Mouse (Mus musculus): Measurements from ENCODE around the gene Gda. TPM values are rescaled to one million over a fixed set of nuclear protein-coding genes. Genes with fewer than 3 reads are reported as not detected.

Gda gene
- total and polyA plus RNA-seq, 2 experiments from 2014 or later, result 9.7 to 50.6 TPM

DNA sequence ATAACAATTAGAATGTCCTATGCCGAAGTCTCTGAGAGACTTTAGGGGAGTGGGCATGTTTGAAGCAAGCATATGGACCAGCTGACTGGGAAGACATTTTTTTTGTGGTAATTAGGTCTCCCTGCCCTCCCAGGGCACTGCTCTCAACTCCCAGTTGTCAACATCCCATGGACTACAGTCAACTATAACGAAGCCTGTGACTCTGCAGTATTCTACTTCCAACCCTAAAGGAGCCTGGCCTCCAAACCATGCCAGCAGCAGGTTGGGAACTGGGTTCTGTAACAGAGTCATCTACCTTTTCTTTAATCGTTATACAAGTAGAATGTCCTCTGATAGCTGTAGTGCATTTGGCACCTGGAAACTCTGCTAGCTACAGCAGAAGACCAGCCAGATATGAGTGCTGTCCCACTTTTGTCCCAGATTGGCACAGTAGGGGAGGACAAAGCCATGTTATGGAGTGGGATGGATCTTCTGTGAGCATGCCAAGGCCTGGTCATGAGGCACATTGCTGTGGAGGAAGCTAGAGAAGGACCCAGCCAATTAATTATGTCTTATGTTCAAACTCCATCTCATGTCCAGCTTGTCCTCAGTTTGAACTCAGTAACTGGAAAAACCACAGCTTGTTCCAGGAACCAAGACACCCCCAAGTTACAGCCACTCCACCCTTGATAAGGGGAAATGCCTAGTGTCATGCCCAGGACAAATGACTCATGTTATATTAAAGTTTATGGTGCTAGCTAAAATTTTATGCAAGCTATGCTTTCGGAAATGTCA is 96.6 kb downstream of the Gda start:
- no peak overlapping the region for H3K27ac ChIP-seq (ENCODE audit: low read depth, low read length)
- no peaks in the 10 kb centered on the region for H3K9me3 ChIP-seq (ENCODE audit: low read length)
- no peaks in the 10 kb centered on the region for H3K36me3 ChIP-seq (ENCODE audit: insufficient read depth)
- H3K4me2 ChIP-seq (ENCODE audit: low read depth), result no peak overlapping the region
- ATAC-seq (no peak), DNase-seq (no peak)
- TF ChIP-seq CTCF (IDR thresholded peaks at IDR 0.05; ENCODE audit: low read depth), result no peak
- 89% methylated on average over 4 of the region's 4 CpGs for WGBS
- H3K9ac ChIP-seq, result no peak overlapping the region
- no peaks in the 10 kb centered on the region for H3K27me3 ChIP-seq (ENCODE audit: insufficient read depth, low read length)
- no peaks in the 10 kb centered on the region for H3K4me1 ChIP-seq (ENCODE audit: insufficient read depth)
- no peak overlapping the region for H3K4me3 ChIP-seq (ENCODE audit: low read depth, low read length)

DNA sequence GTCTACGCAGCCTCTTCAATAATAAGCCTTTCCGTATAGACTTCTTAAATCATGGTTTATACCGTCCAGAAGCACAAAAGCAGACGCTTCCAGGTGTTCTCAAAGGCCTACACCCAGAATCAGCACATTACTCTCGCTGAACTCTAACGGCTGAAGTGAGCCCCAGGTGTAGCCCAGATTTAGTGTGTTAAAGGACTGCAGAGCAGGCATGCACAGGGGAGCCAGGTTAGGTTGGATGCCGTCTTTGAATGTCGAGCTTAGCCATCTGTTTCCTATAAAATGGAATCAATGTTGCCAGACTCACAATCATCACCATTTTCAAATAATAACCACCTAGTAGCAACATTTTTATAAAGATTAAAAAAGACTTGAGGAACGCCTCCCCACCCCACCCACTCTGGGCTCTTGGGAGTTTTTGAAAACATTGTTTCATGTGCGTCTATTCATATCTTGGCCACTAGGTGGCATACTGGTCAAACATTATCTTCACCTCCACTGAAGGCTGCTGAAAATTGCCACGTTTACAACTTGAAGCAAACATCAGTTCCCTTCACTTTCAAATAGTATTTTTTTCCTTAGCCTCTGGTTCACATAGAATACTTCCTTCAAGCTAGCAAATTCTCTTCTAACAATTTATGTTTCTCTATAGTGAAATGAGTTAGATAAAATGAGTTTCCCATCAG is 100.0 kb downstream of the Gda start:
- Histone ChIP-seq H3K4me1 (ENCODE audit: insufficient read depth) (no peaks in the 10 kb centered on the region), H3K9me3 (ENCODE audit: low read length) (no peaks in the 10 kb centered on the region), H3K9ac (no peak overlapping the region), H3K36me3 (ENCODE audit: insufficient read depth) (no peaks in the 10 kb centered on the region), H3K27ac (ENCODE audit: low read depth, low read length) (no peak overlapping the region), H3K4me2 (ENCODE audit: low read depth) (no peak overlapping the region), H3K4me3 (ENCODE audit: low read depth, low read length) (no peak overlapping the region), H3K27me3 (ENCODE audit: insufficient read depth, low read length) (no peaks in the 10 kb centered on the region)
- ATAC-seq, result peak; percentile 76
- peak; percentile 91 for TF ChIP-seq CTCF (IDR thresholded peaks at IDR 0.05; ENCODE audit: low read depth)
- DNase-seq, result peak; percentile 87
- WGBS, result 49% methylated on average over 11 of the region's 11 CpGs

DNA sequence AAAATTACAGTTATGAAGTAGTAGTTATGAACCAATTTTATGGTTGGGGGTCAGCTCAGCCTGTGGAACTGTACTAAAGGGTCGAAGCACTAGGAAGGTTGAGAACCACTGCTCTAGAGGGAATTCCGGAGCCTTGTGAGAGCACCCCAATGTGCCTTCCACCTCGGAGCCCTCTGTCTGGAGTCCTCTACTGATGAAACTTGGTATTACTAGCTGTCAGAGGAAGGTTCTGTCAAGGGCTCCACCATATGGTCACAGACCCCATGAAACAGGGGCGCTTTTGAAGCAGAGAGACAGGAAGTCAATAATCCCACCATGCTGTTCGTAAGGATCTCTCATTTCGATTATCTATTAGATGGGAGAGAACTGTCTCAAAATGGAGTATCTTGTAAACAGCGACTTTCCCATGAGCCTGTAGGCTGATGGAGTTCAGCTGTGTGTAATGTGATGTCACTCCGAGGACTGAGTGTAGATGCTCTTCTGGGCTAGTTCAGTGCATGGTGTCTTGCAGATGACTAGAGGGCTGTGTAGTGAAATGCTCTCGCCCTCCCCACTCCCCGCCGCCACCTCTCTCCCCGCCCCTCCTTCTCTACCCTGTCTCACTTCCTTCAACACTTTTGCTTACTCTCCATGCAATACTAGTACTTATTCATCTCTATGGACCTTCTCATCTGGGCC is 100.7 kb downstream of the Gda start:
- no peaks in the 10 kb centered on the region for H3K4me1 ChIP-seq (ENCODE audit: insufficient read depth)
- no peak overlapping the region for H3K9ac ChIP-seq
- no peak overlapping the region for H3K27ac ChIP-seq (ENCODE audit: low read depth, low read length)
- no peaks in the 10 kb centered on the region for H3K27me3 ChIP-seq (ENCODE audit: insufficient read depth, low read length)
- 83% methylated on average over 12 of the region's 12 CpGs for WGBS
- no peaks in the 10 kb centered on the region for H3K36me3 ChIP-seq (ENCODE audit: insufficient read depth)
- DNase-seq, result no peak
- peak; percentile 32; the same call in 1 of the 2 replicates for ATAC-seq
- no peak overlapping the region for H3K4me2 ChIP-seq (ENCODE audit: low read depth)
- no peaks in the 10 kb centered on the region for H3K9me3 ChIP-seq (ENCODE audit: low read length)
- TF ChIP-seq CTCF (IDR thresholded peaks at IDR 0.05; ENCODE audit: low read depth), result peak; percentile 42
- H3K4me3 ChIP-seq (ENCODE audit: low read depth, low read length), result no peak overlapping the region

DNA sequence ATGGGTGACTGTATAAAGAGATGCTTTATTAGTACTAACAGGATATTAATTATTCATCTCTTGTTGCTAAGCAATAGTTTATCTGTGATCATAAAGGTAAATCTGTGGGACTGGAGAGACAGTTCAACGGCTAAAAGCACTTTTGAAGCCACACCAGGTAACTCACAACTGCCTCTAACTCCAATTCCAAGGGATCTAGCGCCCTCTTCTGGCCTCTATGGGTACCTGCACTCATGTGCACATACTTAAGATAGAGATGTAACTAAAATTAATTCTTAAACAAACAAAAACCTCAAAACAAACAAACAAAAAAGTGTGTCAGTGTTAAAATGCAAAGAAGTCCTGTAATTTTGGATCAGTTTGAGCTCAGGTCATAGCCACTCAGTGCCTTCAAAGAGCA is 101.9 kb downstream of the Gda start:
- peak; percentile 49 for TF ChIP-seq CTCF (IDR thresholded peaks at IDR 0.05; ENCODE audit: low read depth)
- ATAC-seq (no peak), DNase-seq (no peak)
- H3K4me1 ChIP-seq (ENCODE audit: insufficient read depth), result no peaks in the 10 kb centered on the region
- H3K27ac ChIP-seq (ENCODE audit: low read depth, low read length), result no peak overlapping the region
- no peak overlapping the region for H3K4me2 ChIP-seq (ENCODE audit: low read depth)
- no peak overlapping the region for H3K4me3 ChIP-seq (ENCODE audit: low read depth, low read length)
- no peaks in the 10 kb centered on the region for H3K36me3 ChIP-seq (ENCODE audit: insufficient read depth)
- WGBS, result 48% methylated on average over 2 of the region's 2 CpGs
- H3K27me3 ChIP-seq (ENCODE audit: insufficient read depth, low read length), result no peaks in the 10 kb centered on the region
- H3K9ac ChIP-seq, result no peak overlapping the region
- H3K9me3 ChIP-seq (ENCODE audit: low read length), result no peaks in the 10 kb centered on the region

DNA sequence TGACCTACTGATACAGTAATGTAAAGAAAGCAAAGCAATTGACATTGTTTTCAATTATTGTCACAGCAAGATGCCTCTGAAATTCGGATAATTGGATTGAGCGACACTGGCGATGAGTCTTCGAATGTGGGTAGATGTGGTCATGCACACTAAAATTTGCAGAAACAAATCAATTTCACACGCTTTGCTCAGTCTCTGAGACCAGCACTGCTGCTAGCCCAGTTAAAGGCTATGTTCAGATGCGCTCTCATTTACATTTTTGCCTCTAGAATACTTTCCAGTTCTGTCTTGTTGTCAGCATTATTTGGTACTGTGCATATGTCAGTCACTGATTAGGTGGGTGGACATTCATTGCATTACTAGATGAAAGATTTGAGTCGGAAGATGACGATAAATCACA is 102.5 kb downstream of the Gda start:
- H3K4me1 ChIP-seq (ENCODE audit: insufficient read depth), result no peaks in the 10 kb centered on the region
- no peak for ATAC-seq
- H3K36me3 ChIP-seq (ENCODE audit: insufficient read depth), result no peaks in the 10 kb centered on the region
- H3K4me2 ChIP-seq (ENCODE audit: low read depth), result no peak overlapping the region
- H3K9ac ChIP-seq, result no peak overlapping the region
- no peak for DNase-seq
- no peak overlapping the region for H3K4me3 ChIP-seq (ENCODE audit: low read depth, low read length)
- no peaks in the 10 kb centered on the region for H3K27me3 ChIP-seq (ENCODE audit: insufficient read depth, low read length)
- WGBS, result 92% methylated on average over 8 of the region's 8 CpGs
- TF ChIP-seq CTCF (IDR thresholded peaks at IDR 0.05; ENCODE audit: low read depth), result no peak
- no peaks in the 10 kb centered on the region for H3K9me3 ChIP-seq (ENCODE audit: low read length)
- H3K27ac ChIP-seq (ENCODE audit: low read depth, low read length), result no peak overlapping the region

DNA sequence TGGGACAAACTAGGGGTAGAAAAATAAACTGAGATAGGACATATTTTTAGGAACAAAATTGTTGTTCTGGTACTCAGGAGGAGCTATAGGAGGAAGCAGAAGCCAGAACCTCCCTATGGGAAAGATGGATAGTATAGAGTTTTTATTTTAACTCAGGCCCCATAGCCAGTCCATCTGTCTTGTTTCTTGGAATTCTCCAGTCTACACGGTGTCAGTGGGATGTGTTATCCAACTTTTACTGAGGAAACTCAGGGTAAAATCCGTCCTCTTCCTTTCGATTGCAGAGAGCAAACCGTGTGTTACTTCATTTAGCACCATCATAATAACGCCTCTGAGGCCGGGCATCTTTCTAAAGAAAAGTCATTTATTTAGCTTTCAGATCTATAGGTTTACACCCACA is 104.1 kb downstream of the Gda start:
- Histone ChIP-seq H3K4me3 (ENCODE audit: low read depth, low read length) (no peak overlapping the region), H3K36me3 (ENCODE audit: insufficient read depth) (no peaks in the 10 kb centered on the region), H3K4me2 (ENCODE audit: low read depth) (no peak overlapping the region), H3K27me3 (ENCODE audit: insufficient read depth, low read length) (no peaks in the 10 kb centered on the region), H3K9ac (no peak overlapping the region), H3K27ac (ENCODE audit: low read depth, low read length) (no peak overlapping the region), H3K4me1 (ENCODE audit: insufficient read depth) (no peaks in the 10 kb centered on the region), H3K9me3 (ENCODE audit: low read length) (no peaks in the 10 kb centered on the region)
- 89% methylated on average over 6 of the region's 6 CpGs for WGBS
- ATAC-seq, result no peak
- no peak for TF ChIP-seq CTCF (IDR thresholded peaks at IDR 0.05; ENCODE audit: low read depth)
- no peak for DNase-seq

DNA sequence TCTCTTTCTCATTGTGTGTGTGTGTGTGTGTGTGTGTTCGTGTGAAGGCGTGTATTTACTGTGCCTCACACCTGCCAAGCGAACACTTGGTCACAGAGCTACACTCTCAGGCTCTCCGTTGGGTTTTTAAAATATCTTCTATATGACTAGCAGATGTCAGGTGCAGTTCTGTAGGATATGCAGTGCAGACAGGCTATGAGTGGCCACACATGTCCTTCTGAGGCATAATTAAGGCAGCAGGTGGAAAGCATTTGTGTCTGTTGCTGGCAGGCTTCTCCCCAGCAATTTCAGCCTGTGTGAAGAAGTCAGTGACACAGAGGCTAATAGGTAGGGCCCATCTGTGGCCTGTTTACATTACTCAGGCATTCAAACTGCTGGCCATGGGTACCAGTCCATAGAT is 104.7 kb downstream of the Gda start:
- Histone ChIP-seq H3K9me3 (ENCODE audit: low read length) (no peaks in the 10 kb centered on the region), H3K4me1 (ENCODE audit: insufficient read depth) (no peaks in the 10 kb centered on the region), H3K27ac (ENCODE audit: low read depth, low read length) (no peak overlapping the region), H3K36me3 (ENCODE audit: insufficient read depth) (no peaks in the 10 kb centered on the region), H3K27me3 (ENCODE audit: insufficient read depth, low read length) (no peaks in the 10 kb centered on the region), H3K4me3 (ENCODE audit: low read depth, low read length) (no peak overlapping the region), H3K9ac (no peak overlapping the region), H3K4me2 (ENCODE audit: low read depth) (no peak overlapping the region)
- TF ChIP-seq CTCF (IDR thresholded peaks at IDR 0.05; ENCODE audit: low read depth), result no peak
- 73% methylated on average over 4 of the region's 4 CpGs for WGBS
- ATAC-seq (peak; percentile 38; the same call in 1 of the 2 replicates), DNase-seq (no peak)

All from forebrain, postnatal 0 days (tissue).